Mouse (Mus musculus): ENCODE measurements around the gene Grcc10. TPM values are rescaled to one million over a fixed set of nuclear protein-coding genes. Genes with fewer than 3 reads are reported as not detected.

Grcc10 gene
- polyA plus RNA-seq, 1 experiment from 2014 or later, result 511 TPM

DNA sequence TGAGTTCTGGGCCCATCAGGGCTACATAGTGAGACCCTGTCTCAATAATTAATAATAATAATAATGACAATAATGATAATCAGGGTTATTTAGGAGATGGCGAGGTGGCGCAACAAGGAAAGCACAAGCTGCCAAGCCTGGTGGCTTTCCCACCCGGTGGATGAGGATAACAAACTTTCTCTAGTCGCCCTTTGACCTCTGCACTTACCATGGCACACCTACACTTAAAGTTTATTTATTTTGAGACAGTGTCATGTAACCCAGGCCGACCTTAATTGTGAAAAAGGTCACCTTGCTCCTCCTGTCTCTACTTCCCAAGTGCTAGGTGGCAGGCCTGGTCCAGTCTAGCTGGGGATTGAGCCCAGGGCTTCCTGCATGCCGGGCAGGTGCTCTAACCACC is 42.4 kb downstream of the Grcc10 start:
- no peak for ATAC-seq (ENCODE audit: insufficient number of reproducible peaks, insufficient read depth, low FRiP score, low TSS enrichment, low read depth)
- H3K4me1 ChIP-seq (replicated peaks), result peaks cover 6% of the 10 kb centered on the region; the same call in 1 of the 2 replicates
- H3K4me3 ChIP-seq (replicated peaks), result no peak overlapping the region
- no peak overlapping the region for H3K9ac ChIP-seq (replicated peaks)
- H3K36me3 ChIP-seq, result peaks cover 58% of the 10 kb centered on the region
- no peak overlapping the region for H3K4me2 ChIP-seq
- no peak overlapping the region for H3K27ac ChIP-seq
- no peaks in the 10 kb centered on the region for H3K27me3 ChIP-seq
- 85% methylated on average over 6 of the region's 6 CpGs for WGBS
- no peaks in the 10 kb centered on the region for H3K9me3 ChIP-seq

GRCm38 (mm10) chr6:124696441-124697150 is 44.6 kb downstream of the Grcc10 start:
- no peak overlapping the region for H3K9ac ChIP-seq (replicated peaks)
- H3K4me1 ChIP-seq (replicated peaks), result peaks cover 14% of the 10 kb centered on the region; the same call in 1 of the 2 replicates
- no peaks in the 10 kb centered on the region for H3K27me3 ChIP-seq
- 93% methylated on average over 7 of the region's 7 CpGs for WGBS
- H3K4me3 ChIP-seq (replicated peaks), result no peak overlapping the region
- H3K27ac ChIP-seq, result no peak overlapping the region
- H3K36me3 ChIP-seq, result peaks cover 37% of the 10 kb centered on the region
- H3K4me2 ChIP-seq, result no peak overlapping the region
- ATAC-seq (ENCODE audit: insufficient number of reproducible peaks, insufficient read depth, low FRiP score, low TSS enrichment, low read depth), result no peak
- H3K9me3 ChIP-seq, result no peaks in the 10 kb centered on the region

- Histone ChIP-seq H3K9ac (replicated peaks) (no peak overlapping the region), H3K4me3 (replicated peaks) (no peak overlapping the region), H3K27me3 (no peaks in the 10 kb centered on the region), H3K4me2 (no peak overlapping the region), H3K4me1 (replicated peaks) (peaks cover 14% of the 10 kb centered on the region; the same call in 1 of the 2 replicates), H3K9me3 (no peaks in the 10 kb centered on the region), H3K27ac (peak overlapping the region; percentile 53), H3K36me3 (peaks cover 14% of the 10 kb centered on the region)
- 82% methylated on average over 15 of the region's 15 CpGs for WGBS
- ATAC-seq (ENCODE audit: insufficient number of reproducible peaks, insufficient read depth, low FRiP score, low TSS enrichment, low read depth), result no peak
Measured at GRCm38 (mm10) chr6:124694166-124694955, 46.8 kb downstream of the Grcc10 start.

DNA sequence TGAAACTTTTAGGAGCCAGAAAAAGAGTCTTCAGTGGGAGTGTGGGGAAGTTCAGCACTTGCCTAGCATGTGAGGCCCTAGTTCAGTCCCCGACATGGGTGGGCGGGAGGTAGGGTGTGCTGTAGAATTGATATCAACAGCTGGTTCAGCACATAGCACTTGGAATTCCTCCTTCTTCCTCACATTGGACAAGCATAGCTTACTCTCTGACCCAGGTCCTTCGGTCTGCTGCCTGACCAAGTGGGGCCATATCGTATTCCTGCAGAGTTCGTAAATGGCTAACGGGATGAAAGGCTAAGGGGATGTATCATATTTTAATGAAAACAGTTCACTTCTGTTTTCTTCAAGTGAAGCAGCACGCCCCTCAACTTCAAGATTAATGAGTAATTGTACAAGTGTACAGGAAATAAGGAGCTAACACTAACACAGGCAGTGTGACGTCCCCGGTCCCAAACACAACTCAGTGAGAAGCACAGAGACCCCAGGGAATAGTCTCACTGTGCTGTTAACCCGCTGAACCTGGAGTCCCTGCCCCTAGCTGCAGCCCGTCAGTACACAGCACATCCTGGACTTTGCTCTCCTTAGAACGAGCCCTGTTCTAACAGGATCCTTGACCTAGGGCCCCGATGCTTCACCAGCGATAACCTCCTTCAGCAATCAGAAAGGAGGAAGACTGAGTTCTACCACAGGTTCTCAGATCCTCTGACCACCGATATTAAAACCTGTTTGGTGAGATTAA is 47.8 kb downstream of the Grcc10 start:
- Histone ChIP-seq H3K4me2 (no peak overlapping the region), H3K27me3 (no peaks in the 10 kb centered on the region), H3K36me3 (peaks cover 7% of the 10 kb centered on the region; the same call in 1 of the 2 replicates), H3K4me3 (replicated peaks) (no peak overlapping the region), H3K9me3 (no peaks in the 10 kb centered on the region), H3K4me1 (replicated peaks) (peaks cover 14% of the 10 kb centered on the region; the same call in 1 of the 2 replicates), H3K27ac (peak overlapping the region; percentile 53; the same call in 1 of the 2 replicates), H3K9ac (replicated peaks) (no peak overlapping the region)
- 71% methylated on average over 15 of the region's 15 CpGs for WGBS
- ATAC-seq (ENCODE audit: insufficient number of reproducible peaks, insufficient read depth, low FRiP score, low TSS enrichment, low read depth), result 0 out of 2 replicates have a peak, but pooled peaks have one; percentile 48

- ATAC-seq (ENCODE audit: insufficient number of reproducible peaks, insufficient read depth, low FRiP score, low TSS enrichment, low read depth), result no peak
- Histone ChIP-seq H3K9ac (replicated peaks) (no peak overlapping the region), H3K4me1 (replicated peaks) (peaks cover 14% of the 10 kb centered on the region; the same call in 1 of the 2 replicates), H3K27ac (no peak overlapping the region), H3K9me3 (no peaks in the 10 kb centered on the region), H3K4me3 (replicated peaks) (no peak overlapping the region), H3K27me3 (no peaks in the 10 kb centered on the region), H3K36me3 (peaks cover under 1% of the 10 kb centered on the region; the same call in 1 of the 2 replicates), H3K4me2 (no peak overlapping the region)
- 97% methylated on average over 3 of the region's 3 CpGs for WGBS
Measured at GRCm38 (mm10) chr6:124690517-124690916, 50.7 kb downstream of the Grcc10 start.

MicroRNAs within 50 kb of the gene (microRNA counts, 519-probe panel; counts per million panel counts)
- 2,723 counts per million, percentile 12 among the panel's probes with 10 or more counts for microRNA mmu-miR-141
- 5,432 counts per million, percentile 56 among the panel's probes with 10 or more counts for microRNA mmu-miR-200c

Small RNA genes within 50 kb of the gene (microRNA-seq; reads per million reads assigned to microRNA genes)
- gene Mir141 (238 reads per million, percentile 62 among the genes with 10 or more reads in this experiment), gene Mir200c (1,565 reads per million, percentile 80 among the genes with 10 or more reads in this experiment)

Other genes starting within 250 kb of the Grcc10 start
- 0.54 and 0.63 TPM in 2 replicates for gene C1rl, start 248.3 kb downstream of the Grcc10 start, polyA plus RNA-seq (2016; fragmentation: Nextera tagmentation; extraction: Ambion mirVana)
- gene C1ra, start 229.0 kb downstream of the Grcc10 start, polyA plus RNA-seq (2016; fragmentation: Nextera tagmentation; extraction: Ambion mirVana), result 0.56 and 0.61 TPM in 2 replicates
- gene C1s1, start 199.0 kb downstream of the Grcc10 start, polyA plus RNA-seq (2016; fragmentation: Nextera tagmentation; extraction: Ambion mirVana), result 0.85 and 1.4 TPM in 2 replicates
- gene C1rb, start 171.1 kb downstream of the Grcc10 start, polyA plus RNA-seq (2016; fragmentation: Nextera tagmentation; extraction: Ambion mirVana), result not detected in 2 replicates
- gene C1s2, start 105.3 kb downstream of the Grcc10 start, polyA plus RNA-seq (2016; fragmentation: Nextera tagmentation; extraction: Ambion mirVana), result 0.08 TPM in 1 of 2 replicates, not detected in the other
- 46.9 and 49.1 TPM in 2 replicates for gene Lpcat3, start 78.3 kb downstream of the Grcc10 start, polyA plus RNA-seq (2016; fragmentation: Nextera tagmentation; extraction: Ambion mirVana)
- gene Emg1, start 29.2 kb downstream of the Grcc10 start, polyA plus RNA-seq (2016; fragmentation: Nextera tagmentation; extraction: Ambion mirVana), result 199 and 219 TPM in 2 replicates
- gene Phb2, start 29.0 kb downstream of the Grcc10 start, polyA plus RNA-seq (2016; fragmentation: Nextera tagmentation; extraction: Ambion mirVana), result 358 and 367 TPM in 2 replicates
- 6.0 and 6.4 TPM in 2 replicates for gene Ptpn6, start 2.7 kb downstream of the Grcc10 start, polyA plus RNA-seq (2016; fragmentation: Nextera tagmentation; extraction: Ambion mirVana)
- gene Gm45234, start 14.6 kb upstream of the Grcc10 start, polyA plus RNA-seq (2016; fragmentation: Nextera tagmentation; extraction: Ambion mirVana), result not detected in 2 replicates
- gene Atn1, start 15.2 kb upstream of the Grcc10 start, polyA plus RNA-seq (2016; fragmentation: Nextera tagmentation; extraction: Ambion mirVana), result 17.1 and 17.4 TPM in 2 replicates
- gene Eno2, start 28.3 kb upstream of the Grcc10 start, polyA plus RNA-seq (2016; fragmentation: Nextera tagmentation; extraction: Ambion mirVana), result 4.8 TPM in 2 replicates
- gene Lrrc23, start 38.4 kb upstream of the Grcc10 start, polyA plus RNA-seq (2016; fragmentation: Nextera tagmentation; extraction: Ambion mirVana), result 0.38 and 0.88 TPM in 2 replicates
- 8.7 and 9.1 TPM in 2 replicates for gene Spsb2, start 67.3 kb upstream of the Grcc10 start, polyA plus RNA-seq (2016; fragmentation: Nextera tagmentation; extraction: Ambion mirVana)
- 714 and 740 TPM in 2 replicates for gene Tpi1, start 72.9 kb upstream of the Grcc10 start, polyA plus RNA-seq (2016; fragmentation: Nextera tagmentation; extraction: Ambion mirVana)
- gene Usp5, start 88.1 kb upstream of the Grcc10 start, polyA plus RNA-seq (2016; fragmentation: Nextera tagmentation; extraction: Ambion mirVana), result 191 and 196 TPM in 2 replicates
- 200 and 202 TPM in 2 replicates for gene Cdca3, start 88.2 kb upstream of the Grcc10 start, polyA plus RNA-seq (2016; fragmentation: Nextera tagmentation; extraction: Ambion mirVana)
- 0.81 and 1.0 TPM in 2 replicates for gene Gnb3, start 98.9 kb upstream of the Grcc10 start, polyA plus RNA-seq (2016; fragmentation: Nextera tagmentation; extraction: Ambion mirVana)
- gene P3h3, start 116.4 kb upstream of the Grcc10 start, polyA plus RNA-seq (2016; fragmentation: Nextera tagmentation; extraction: Ambion mirVana), result 59.8 and 61.4 TPM in 2 replicates
- gene Gpr162, start 122.6 kb upstream of the Grcc10 start, polyA plus RNA-seq (2016; fragmentation: Nextera tagmentation; extraction: Ambion mirVana), result 2.5 and 2.7 TPM in 2 replicates
- gene Cd4, start 146.8 kb upstream of the Grcc10 start, polyA plus RNA-seq (2016; fragmentation: Nextera tagmentation; extraction: Ambion mirVana), result 0.15 TPM in 1 of 2 replicates, not detected in the other
- 2.2 TPM in 2 replicates for gene Lag3, start 170.3 kb upstream of the Grcc10 start, polyA plus RNA-seq (2016; fragmentation: Nextera tagmentation; extraction: Ambion mirVana)
- gene Ptms, start 178.7 kb upstream of the Grcc10 start, polyA plus RNA-seq (2016; fragmentation: Nextera tagmentation; extraction: Ambion mirVana), result 325 and 346 TPM in 2 replicates
- gene Mlf2, start 190.0 kb upstream of the Grcc10 start, polyA plus RNA-seq (2016; fragmentation: Nextera tagmentation; extraction: Ambion mirVana), result 401 and 407 TPM in 2 replicates
- 114 and 124 TPM in 2 replicates for gene Cops7a, start 224.2 kb upstream of the Grcc10 start, polyA plus RNA-seq (2016; fragmentation: Nextera tagmentation; extraction: Ambion mirVana)

Data from limb, embryonic 12.5 days (tissue).